Mouse (Mus musculus) stomach, embryonic 15.5 days (tissue): ENCODE data around the gene Kif5c. TPM values are rescaled to one million over a fixed set of nuclear protein-coding genes. Genes with fewer than 3 reads are reported as not detected.

ENCODE experiments used
- ATAC-seq: fragments of 200-750 bp; cut with Nextera tagmentation; 2 replicates; pipeline ENCODE4 v1.8.0; 2017; ENCODE audit warnings: low read depth, moderate number of reproducible peaks, moderate TSS enrichment; ENCODE audit not compliant: insufficient read depth, low FRiP score
- H3K27ac ChIP-seq: fragments of 300-500 bp; sonication (generic); 2 replicates; pipeline ENCODE4 v1.5.1; 2015; ENCODE audit warnings: mild to moderate bottlenecking, inconsistent platforms
- H3K27me3 ChIP-seq: fragments of 300-500 bp; sonication (generic); replicated peaks from 2 replicates; pipeline ENCODE4 v1.6.1; 2015; ENCODE audit warnings: inconsistent platforms
- H3K36me3 ChIP-seq: fragments of 300-500 bp; sonication (generic); 2 replicates; pipeline ENCODE4 v1.6.1; 2015; ENCODE audit warnings: inconsistent platforms
- H3K4me1 ChIP-seq: fragments of 300-500 bp; sonication (generic); 2 replicates; pipeline ENCODE4 v1.6.1; 2015; ENCODE audit warnings: inconsistent platforms
- H3K4me2 ChIP-seq: fragments of 300-500 bp; sonication (generic); 2 replicates; pipeline ENCODE4 v1.6.1; 2015; ENCODE audit warnings: mild to moderate bottlenecking, inconsistent platforms
- H3K4me3 ChIP-seq: fragments of 300-500 bp; sonication (generic); replicated peaks from 2 replicates; pipeline ENCODE4 v1.5.1; 2015; ENCODE audit warnings: inconsistent platforms
- H3K9ac ChIP-seq: fragments of 300-500 bp; sonication (generic); 2 replicates; pipeline ENCODE4 v1.6.1; 2015; ENCODE audit warnings: inconsistent platforms
- H3K9me3 ChIP-seq: fragments of 300-500 bp; sonication (generic); 2 replicates; pipeline ENCODE4 v1.6.1; 2016; ENCODE audit warnings: inconsistent platforms
- WGBS: fragments of 180-500 bp; shearing (Covaris S2); methylation state at CpG from one replicate; pipeline ENCODE4 v1.1.7; 2015; 5-methylcytosine and 5-hydroxymethylcytosine counted together
- polyA plus RNA-seq: library from polyadenylated mRNA; unstranded; fragments of >200 nt; fragmentation: Nextera tagmentation; extraction: Ambion mirVana; gene quantifications from 2 replicates; pipeline ENCODE4 v1.2.1, GENCODE M21; 2015

Kif5c gene
- polyA plus RNA-seq, 1 experiment from 2014 or later = 7.1 TPM

- H3K9me3 ChIP-seq = no peaks in the 10 kb centered on the region
- WGBS = 63% methylated on average over 4 of the region's 4 CpGs
- no peak overlapping the region for H3K27ac ChIP-seq
- H3K27me3 ChIP-seq = no peaks in the 10 kb centered on the region
- no peaks in the 10 kb centered on the region for H3K36me3 ChIP-seq
- peak overlapping the region; percentile 27 for H3K4me2 ChIP-seq
- no peak overlapping the region for H3K9ac ChIP-seq
- no peak overlapping the region for H3K4me3 ChIP-seq
- H3K4me1 ChIP-seq = 0 out of 2 replicates have a peak, but pooled peaks cover 4% of the 10 kb centered on the region
- ATAC-seq = no peak
Observed at GRCm38 (mm10) chr2:49727686-49728085, 108.6 kb downstream of the Kif5c start.

- no peak for ATAC-seq
- H3K4me1 ChIP-seq = 0 out of 2 replicates have a peak, but pooled peaks cover 4% of the 10 kb centered on the region
- H3K4me3 ChIP-seq = no peak overlapping the region
- H3K36me3 ChIP-seq = no peaks in the 10 kb centered on the region
- no peak overlapping the region for H3K9ac ChIP-seq
- WGBS = 74% methylated on average over 10 of the region's 10 CpGs
- H3K9me3 ChIP-seq = no peaks in the 10 kb centered on the region
- H3K27ac ChIP-seq = no peak overlapping the region
- H3K4me2 ChIP-seq = no peak overlapping the region
- no peaks in the 10 kb centered on the region for H3K27me3 ChIP-seq
Observed at GRCm38 (mm10) chr2:49728896-49729610, 110.0 kb downstream of the Kif5c start.

- Histone ChIP-seq H3K4me1 (0 out of 2 replicates have a peak, but pooled peaks cover 4% of the 10 kb centered on the region), H3K27ac (no peak overlapping the region), H3K9ac (no peak overlapping the region), H3K27me3 (no peaks in the 10 kb centered on the region), H3K36me3 (no peaks in the 10 kb centered on the region), H3K9me3 (no peaks in the 10 kb centered on the region), H3K4me2 (no peak overlapping the region), H3K4me3 (no peak overlapping the region)
- WGBS = 79% methylated on average over 2 of the region's 2 CpGs
- ATAC-seq = no peak
Observed at GRCm38 (mm10) chr2:49729611-49729969, 110.5 kb downstream of the Kif5c start.

- ATAC-seq = peak; percentile 84
- no peaks in the 10 kb centered on the region for H3K27me3 ChIP-seq
- H3K36me3 ChIP-seq = no peaks in the 10 kb centered on the region
- H3K4me2 ChIP-seq = no peak overlapping the region
- WGBS = 25% methylated on average over 5 of the region's 5 CpGs
- H3K4me3 ChIP-seq = no peak overlapping the region
- H3K9me3 ChIP-seq = no peaks in the 10 kb centered on the region
- H3K27ac ChIP-seq = no peak overlapping the region
- 0 out of 2 replicates have a peak, but pooled peaks cover 4% of the 10 kb centered on the region for H3K4me1 ChIP-seq
- no peak overlapping the region for H3K9ac ChIP-seq
Observed at GRCm38 (mm10) chr2:49730183-49730582, 111.1 kb downstream of the Kif5c start.

GRCm38 (mm10) chr2:49732745-49733655 lies 113.9 kb downstream of the Kif5c start:
- H3K27me3 ChIP-seq = no peaks in the 10 kb centered on the region
- H3K9ac ChIP-seq = no peak overlapping the region
- H3K9me3 ChIP-seq = no peaks in the 10 kb centered on the region
- H3K36me3 ChIP-seq = no peaks in the 10 kb centered on the region
- no peak overlapping the region for H3K4me3 ChIP-seq
- H3K4me1 ChIP-seq = no peaks in the 10 kb centered on the region
- ATAC-seq = no peak
- H3K27ac ChIP-seq = no peak overlapping the region
- H3K4me2 ChIP-seq = peak overlapping the region; percentile 9; the same call in 1 of the 2 replicates
- WGBS = 70% methylated on average over 11 of the region's 11 CpGs

GRCm38 (mm10) chr2:49733656-49734008 lies 114.5 kb downstream of the Kif5c start:
- Histone ChIP-seq H3K27ac (no peak overlapping the region), H3K27me3 (no peaks in the 10 kb centered on the region), H3K4me1 (0 out of 2 replicates have a peak, but pooled peaks cover 4% of the 10 kb centered on the region), H3K4me3 (no peak overlapping the region), H3K36me3 (no peaks in the 10 kb centered on the region), H3K9ac (no peak overlapping the region), H3K4me2 (peak overlapping the region; percentile 9; the same call in 1 of the 2 replicates), H3K9me3 (no peaks in the 10 kb centered on the region)
- whole genome bisulfite sequencing = 53% methylated on average over 7 of the region's 7 CpGs
- no peak for ATAC-seq

- H3K27ac ChIP-seq = no peak overlapping the region
- 52% methylated on average over 7 of the region's 7 CpGs for WGBS
- H3K4me2 ChIP-seq = no peak overlapping the region
- H3K27me3 ChIP-seq = no peaks in the 10 kb centered on the region
- no peak overlapping the region for H3K4me3 ChIP-seq
- H3K9ac ChIP-seq = no peak overlapping the region
- H3K4me1 ChIP-seq = 0 out of 2 replicates have a peak, but pooled peaks cover 4% of the 10 kb centered on the region
- peak; percentile 20; the same call in 1 of the 2 replicates for ATAC-seq
- H3K9me3 ChIP-seq = no peaks in the 10 kb centered on the region
- no peaks in the 10 kb centered on the region for H3K36me3 ChIP-seq
Observed at GRCm38 (mm10) chr2:49734013-49734780, 115.1 kb downstream of the Kif5c start.

- Histone ChIP-seq H3K9ac (no peak overlapping the region), H3K4me2 (no peak overlapping the region), H3K4me3 (no peak overlapping the region), H3K36me3 (no peaks in the 10 kb centered on the region), H3K4me1 (0 out of 2 replicates have a peak, but pooled peaks cover 4% of the 10 kb centered on the region), H3K27me3 (no peaks in the 10 kb centered on the region), H3K27ac (no peak overlapping the region), H3K9me3 (no peaks in the 10 kb centered on the region)
- ATAC-seq = no peak
- WGBS = 75% methylated on average over 13 of the region's 13 CpGs
Observed at GRCm38 (mm10) chr2:49735386-49735785, 116.3 kb downstream of the Kif5c start.

- peaks cover 9% of the 10 kb centered on the region; the same call in 1 of the 2 replicates for H3K4me1 ChIP-seq
- no peaks in the 10 kb centered on the region for H3K36me3 ChIP-seq
- no peaks in the 10 kb centered on the region for H3K9me3 ChIP-seq
- no peaks in the 10 kb centered on the region for H3K27me3 ChIP-seq
- peak; percentile 48; the same call in 1 of the 2 replicates for ATAC-seq
- H3K4me3 ChIP-seq = no peak overlapping the region
- 44% methylated on average over 5 of the region's 5 CpGs for WGBS
- H3K4me2 ChIP-seq = no peak overlapping the region
- no peak overlapping the region for H3K9ac ChIP-seq
- H3K27ac ChIP-seq = peak overlapping the region; percentile 19; the same call in 1 of the 2 replicates
Observed at GRCm38 (mm10) chr2:49739046-49739445, 119.9 kb downstream of the Kif5c start.

- H3K9ac ChIP-seq = no peak overlapping the region
- no peaks in the 10 kb centered on the region for H3K9me3 ChIP-seq
- 64% methylated on average over 6 of the region's 6 CpGs for WGBS
- ATAC-seq = no peak
- no peak overlapping the region for H3K4me2 ChIP-seq
- H3K36me3 ChIP-seq = no peaks in the 10 kb centered on the region
- H3K4me1 ChIP-seq = peaks cover 23% of the 10 kb centered on the region
- H3K27me3 ChIP-seq = no peaks in the 10 kb centered on the region
- no peak overlapping the region for H3K4me3 ChIP-seq
- no peak overlapping the region for H3K27ac ChIP-seq
Observed at GRCm38 (mm10) chr2:49741026-49741425, 121.9 kb downstream of the Kif5c start.

- Histone ChIP-seq H3K27me3 (no peaks in the 10 kb centered on the region), H3K9me3 (no peaks in the 10 kb centered on the region), H3K4me1 (peaks cover 23% of the 10 kb centered on the region), H3K4me2 (no peak overlapping the region), H3K27ac (no peak overlapping the region), H3K9ac (no peak overlapping the region), H3K4me3 (no peak overlapping the region), H3K36me3 (no peaks in the 10 kb centered on the region)
- no peak for ATAC-seq
- 73% methylated on average over 16 of the region's 16 CpGs for WGBS
Observed at GRCm38 (mm10) chr2:49741895-49742734, 123.0 kb downstream of the Kif5c start.
